9 mouse cellular contexts compared by ENCODE assay signal in the genomic region with DNA sequence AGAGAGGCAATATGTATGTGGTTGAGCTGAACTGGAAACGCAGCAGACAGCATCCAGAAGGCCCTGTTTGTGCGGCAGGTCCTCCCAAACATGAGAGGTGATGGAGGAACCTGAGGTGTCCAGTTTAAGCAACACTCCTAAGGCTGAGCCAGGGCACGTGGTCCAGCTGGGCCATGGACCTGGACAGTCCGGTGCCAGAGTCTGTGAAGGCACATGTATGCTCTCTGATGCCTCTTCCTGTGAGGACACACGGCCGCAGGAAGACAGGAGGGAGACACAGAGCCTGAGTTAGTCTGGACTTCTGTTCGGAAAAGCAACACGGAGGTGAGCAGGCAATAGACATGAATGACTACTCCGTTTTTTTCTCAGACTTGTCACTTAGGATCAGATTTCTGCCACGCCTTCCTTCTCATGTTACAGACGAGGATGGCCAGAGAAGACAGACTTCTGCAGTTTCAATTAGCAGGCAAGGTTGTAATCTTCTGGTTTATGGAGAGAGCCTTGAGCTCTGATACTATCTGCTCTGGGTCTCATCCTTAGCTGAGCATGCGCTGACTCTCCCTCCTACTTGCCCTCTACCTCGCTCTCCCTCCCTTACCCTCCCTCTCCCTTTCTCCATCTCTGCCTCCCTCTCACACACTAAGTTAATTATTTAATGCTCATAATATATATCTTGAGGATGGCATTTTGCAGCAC. TPM values are rescaled to one million over a fixed set of nuclear protein-coding genes. Genes with fewer than 3 reads are reported as not detected.
DNase-seq lines count a peak whose midpoint lies in the region; ATAC-seq lines count a peak whose summit lies in the region.
"Had no signal": no experiment of that assay in that cellular context is flagged by ENCODE, and none has a peak within 500 bp of the region (broad histone marks: within the 10 kb centered on the region; RNA-seq: fewer than 3 reads in every experiment).

No protein-coding gene starts in this region.

- DNase-seq in forebrain, embryonic 11.5 days (ENCODE audit: low spot score) = no peak
- no peak for DNase-seq in forebrain, embryonic 10.5 days (ENCODE audit: extremely low spot score, low spot score)
- peak; percentile 33 for DNase-seq in limb, embryonic 10.5 days (ENCODE audit: low spot score)
- DNase-seq in right cerebral cortex, postnatal 10 days (ENCODE audit: low spot score in 2 of 2) = no peak
- DNase-seq in left cerebral cortex, postnatal 10 days (ENCODE audit: extremely low spot score in 1 of 2, low spot score in 2 of 2) = no peak

- H3K27ac ChIP-seq in forebrain, embryonic 11.5 days (ENCODE audit: low read depth, low read length) = no peak overlapping the region
- no peak overlapping the region for H3K27ac ChIP-seq in forebrain, embryonic 10.5 days
- no peak overlapping the region for H3K27ac ChIP-seq in limb, embryonic 10.5 days
- no peak overlapping the region for H3K27ac ChIP-seq in stomach, embryonic 16.5 days (ENCODE audit: low read length)
- H3K27ac ChIP-seq: liver, embryonic 14.5 days had no signal

- H3K4me2 ChIP-seq in forebrain, embryonic 11.5 days (ENCODE audit: low read depth, low read length, severe bottlenecking) = no peak overlapping the region
- peak overlapping the region; percentile 48 for H3K4me2 ChIP-seq in stomach, embryonic 16.5 days (ENCODE audit: low read depth, low read length)

- no peak overlapping the region for H3K4me3 ChIP-seq in forebrain, embryonic 11.5 days (ENCODE audit: low read depth, low read length)
- H3K4me3 ChIP-seq in forebrain, embryonic 10.5 days = no peak overlapping the region; the same call in 1 of the 2 replicates
- H3K4me3 ChIP-seq in megakaryocyte, embryonic 14.5 days (replicated peaks) = peak overlapping the region; percentile 77
- H3K4me3 ChIP-seq in limb, embryonic 10.5 days = no peak overlapping the region
- H3K4me3 ChIP-seq in stomach, embryonic 16.5 days (replicated peaks; ENCODE audit: low read length) = peak overlapping the region; percentile 17; the same call in 1 of the 2 replicates

- H3K9ac ChIP-seq in forebrain, embryonic 11.5 days (ENCODE audit: low read length) = no peak overlapping the region
- H3K9ac ChIP-seq in stomach, embryonic 16.5 days (ENCODE audit: low read length) = peak overlapping the region; percentile 32; the same call in 1 of the 2 replicates
- H3K9ac ChIP-seq: liver, embryonic 14.5 days had no signal

- H3K9me3 ChIP-seq in forebrain, embryonic 11.5 days (ENCODE audit: control insufficient read depth, low read length) = no peaks in the 10 kb centered on the region
- H3K9me3 ChIP-seq in forebrain, embryonic 10.5 days = no peaks in the 10 kb centered on the region
- peaks cover 2% of the 10 kb centered on the region; the same call in 1 of the 2 replicates for H3K9me3 ChIP-seq in megakaryocyte, embryonic 14.5 days
- H3K9me3 ChIP-seq in limb, embryonic 10.5 days (replicated peaks) = no peaks in the 10 kb centered on the region
- no peaks in the 10 kb centered on the region for H3K9me3 ChIP-seq in stomach, embryonic 16.5 days (replicated peaks; ENCODE audit: control insufficient read depth, low read length)

- 52% methylated on average over 13 of the region's 13 CpGs for WGBS in forebrain, embryonic 11.5 days
- 52% methylated on average over 13 of the region's 13 CpGs for WGBS in forebrain, embryonic 10.5 days
- 33% methylated on average over 13 of the region's 13 CpGs for WGBS in limb, embryonic 10.5 days
- 39% methylated on average over 13 of the region's 13 CpGs for WGBS in stomach, embryonic 16.5 days

- H3K27me3 ChIP-seq in forebrain, embryonic 11.5 days (ENCODE audit: control insufficient read depth, insufficient read depth, low read length) = no peaks in the 10 kb centered on the region
- 0 out of 2 replicates have a peak, but pooled peaks cover 12% of the 10 kb centered on the region for H3K27me3 ChIP-seq in forebrain, embryonic 10.5 days (ENCODE audit: poor library complexity, severe bottlenecking)
- H3K27me3 ChIP-seq in megakaryocyte, embryonic 14.5 days (replicated peaks) = peaks cover 3% of the 10 kb centered on the region
- H3K27me3 ChIP-seq in limb, embryonic 10.5 days (ENCODE audit: low read depth, poor library complexity, severe bottlenecking) = no peaks in the 10 kb centered on the region
- H3K27me3 ChIP-seq in stomach, embryonic 16.5 days (ENCODE audit: control insufficient read depth, insufficient read depth, low read length) = no peaks in the 10 kb centered on the region

- peak; percentile 24; the same call in 1 of the 2 replicates for ATAC-seq in forebrain, embryonic 11.5 days (replicated peaks; ENCODE audit: low FRiP score)
- ATAC-seq in megakaryocyte, adult 5-6 weeks (ENCODE audit: poor library complexity, severe bottlenecking) = no peak
- ATAC-seq in stomach, embryonic 16.5 days (ENCODE audit: insufficient read depth, low FRiP score) = no peak; the same call in 1 of the 2 replicates

- H3K36me3 ChIP-seq in forebrain, embryonic 11.5 days (ENCODE audit: control insufficient read depth, insufficient read depth, low read length) = no peaks in the 10 kb centered on the region
- H3K36me3 ChIP-seq in forebrain, embryonic 10.5 days (replicated peaks) = no peaks in the 10 kb centered on the region
- peaks cover 3% of the 10 kb centered on the region for H3K36me3 ChIP-seq in megakaryocyte, embryonic 14.5 days (replicated peaks; ENCODE audit: low read length)
- H3K36me3 ChIP-seq in limb, embryonic 10.5 days = no peaks in the 10 kb centered on the region
- H3K36me3 ChIP-seq in stomach, embryonic 16.5 days (ENCODE audit: control insufficient read depth, insufficient read depth, low read length) = no peaks in the 10 kb centered on the region

- H3K4me1 ChIP-seq in forebrain, embryonic 11.5 days (replicated peaks; ENCODE audit: control insufficient read depth, insufficient read depth, low read length) = no peaks in the 10 kb centered on the region
- peaks cover 10% of the 10 kb centered on the region for H3K4me1 ChIP-seq in forebrain, embryonic 10.5 days
- peaks cover 22% of the 10 kb centered on the region for H3K4me1 ChIP-seq in megakaryocyte, embryonic 14.5 days
- peaks cover 8% of the 10 kb centered on the region; the same call in 1 of the 2 replicates for H3K4me1 ChIP-seq in limb, embryonic 10.5 days
- H3K4me1 ChIP-seq in stomach, embryonic 16.5 days (ENCODE audit: control insufficient read depth, insufficient read depth, low read length) = peaks cover 8% of the 10 kb centered on the region; the same call in 1 of the 2 replicates

- intact Hi-C loops in left cerebral cortex, postnatal 10 days (cut with DNase I) = loop anchor here (5.0 to 10.0 kb wide), 2 partner anchors 93 to 121 kb away; no protein-coding TSS in a partner anchor

RNA-seq across cellular contexts. Expression of gene Copb2, which starts 25.4 kb away (rescaled TPM):
- polyA plus RNA-seq in forebrain, embryonic 11.5 days (2014; fragmentation: Nextera tagmentation; extraction: Ambion mirVana) = 160 and 161 TPM in 2 replicates
- polyA plus RNA-seq in forebrain, embryonic 10.5 days (2016; fragmentation: Nextera tagmentation; extraction: Ambion mirVana) = 157 TPM in 2 replicates
- polyA plus RNA-seq in megakaryocyte, embryonic 14.5 days (2012; ENCODE audit: insufficient read depth, low replicate concordance) = 18.2 TPM in 1 of 2 replicates, not detected in the other
- 130 and 144 TPM in 2 replicates for total RNA-seq in megakaryocyte, adult 5-6 weeks (2015)
- total RNA-seq in megakaryocyte, adult 5-6 weeks (2017) = 141 and 153 TPM in 2 replicates
- polyA plus RNA-seq in limb, embryonic 10.5 days (2016; fragmentation: Nextera tagmentation; extraction: Ambion mirVana) = 147 and 178 TPM in 2 replicates
- polyA plus RNA-seq in stomach, embryonic 16.5 days (2015; fragmentation: Nextera tagmentation; extraction: Ambion mirVana) = 174 and 181 TPM in 2 replicates
- 100 to 1,000 TPM; 101 TPM for total RNA-seq in left cerebral cortex, postnatal 10 days (2021)

RNA-seq across cellular contexts. Expression of gene Rbp2, which starts 52.2 kb away (rescaled TPM):
- polyA plus RNA-seq in forebrain, embryonic 11.5 days (2014; fragmentation: Nextera tagmentation; extraction: Ambion mirVana) = not detected in 2 replicates
- polyA plus RNA-seq in forebrain, embryonic 10.5 days (2016; fragmentation: Nextera tagmentation; extraction: Ambion mirVana) = 0.22 TPM in 1 of 2 replicates, not detected in the other
- 2.4 TPM in 1 of 2 replicates, not detected in the other for polyA plus RNA-seq in megakaryocyte, embryonic 14.5 days (2012; ENCODE audit: insufficient read depth, low replicate concordance)
- total RNA-seq in megakaryocyte, adult 5-6 weeks (2015) = not detected in 2 replicates
- total RNA-seq in megakaryocyte, adult 5-6 weeks (2017) = not detected in 2 replicates
- polyA plus RNA-seq in limb, embryonic 10.5 days (2016; fragmentation: Nextera tagmentation; extraction: Ambion mirVana) = 0.45 and 0.46 TPM in 2 replicates
- polyA plus RNA-seq in stomach, embryonic 16.5 days (2015; fragmentation: Nextera tagmentation; extraction: Ambion mirVana) = 164 and 168 TPM in 2 replicates
- total RNA-seq in left cerebral cortex, postnatal 10 days (2021) = not detected

Comparison
In these comparisons a context has a peak if more than half of its experiments do, and no peak if none do; other contexts are left out.
1. H3K4me3 ChIP-seq: peak in megakaryocyte, embryonic 14.5 days (single experiment) and stomach, embryonic 16.5 days (single experiment); none in forebrain, embryonic 11.5 days (single experiment), forebrain, embryonic 10.5 days (single experiment) and limb, embryonic 10.5 days (single experiment).
2. RNA of gene Rbp2, which starts 52.2 kb away (polyA plus RNA-seq): 164 to 168 TPM in stomach, embryonic 16.5 days; 2.4 TPM in megakaryocyte, embryonic 14.5 days, 0.45 to 0.46 TPM in limb, embryonic 10.5 days, 0.22 TPM in forebrain, embryonic 10.5 days and not detected in forebrain, embryonic 11.5 days; every median in the first group is over 10 times any median in the second.